Mouse (Mus musculus): ENCODE results near the gene Itpkb.

Gene Itpkb

GRCm38 (mm10) chr1:180330145-180330706 is at the start of gene Itpkb:
Itpkb (plus strand) TSS chr1:180330485.
- in situ Hi-C loops (cut with MboI) = no loop called here

GRCm38 (mm10) chr1:180282581-180282980 is 47.7 kb upstream of the Itpkb start:
- in situ Hi-C loops (cut with MboI) = no loop called here

GRCm38 (mm10) chr1:180283813-180284768 is 46.2 kb upstream of the Itpkb start:
- in situ Hi-C loops (cut with MboI) = no loop called here

GRCm38 (mm10) chr1:180286081-180286831 is 44.0 kb upstream of the Itpkb start:
- in situ Hi-C loops (cut with MboI) = no loop called here

- in situ Hi-C loops (cut with MboI) = no loop called here
Measured at GRCm38 (mm10) chr1:180288227-180288626, 42.1 kb upstream of the Itpkb start.

- in situ Hi-C loops (cut with MboI) = no loop called here
Measured at GRCm38 (mm10) chr1:180288872-180289468, 41.3 kb upstream of the Itpkb start.

GRCm38 (mm10) chr1:180289788-180290187 is 40.5 kb upstream of the Itpkb start:
- in situ Hi-C loops (cut with MboI) = no loop called here

- in situ Hi-C loops (cut with MboI) = no loop called here
Measured at GRCm38 (mm10) chr1:180290358-180290757, 39.9 kb upstream of the Itpkb start.

- in situ Hi-C loops (cut with MboI) = no loop called here
Measured at GRCm38 (mm10) chr1:180296088-180296487, 34.2 kb upstream of the Itpkb start.

- in situ Hi-C loops (cut with MboI) = no loop called here
Measured at GRCm38 (mm10) chr1:180299697-180300096, 30.6 kb upstream of the Itpkb start.

- in situ Hi-C loops (cut with MboI) = no loop called here
Measured at GRCm38 (mm10) chr1:180300292-180300691, 30.0 kb upstream of the Itpkb start.

GRCm38 (mm10) chr1:180300997-180301396 is 29.3 kb upstream of the Itpkb start:
- in situ Hi-C loops (cut with MboI) = no loop called here

- in situ Hi-C loops (cut with MboI) = no loop called here
Measured at GRCm38 (mm10) chr1:180302253-180303120, 27.8 kb upstream of the Itpkb start.

GRCm38 (mm10) chr1:180303600-180303999 is 26.7 kb upstream of the Itpkb start:
- in situ Hi-C loops (cut with MboI) = no loop called here

- in situ Hi-C loops (cut with MboI) = no loop called here
Measured at GRCm38 (mm10) chr1:180306889-180307288, 23.4 kb upstream of the Itpkb start.

GRCm38 (mm10) chr1:180307661-180308060 is 22.6 kb upstream of the Itpkb start:
- in situ Hi-C loops (cut with MboI) = no loop called here

- in situ Hi-C loops (cut with MboI) = no loop called here
Measured at GRCm38 (mm10) chr1:180308897-180309296, 21.4 kb upstream of the Itpkb start.

- in situ Hi-C loops (cut with MboI) = no loop called here
Measured at GRCm38 (mm10) chr1:180312286-180312685, 18.0 kb upstream of the Itpkb start.

GRCm38 (mm10) chr1:180312792-180313311 is 17.4 kb upstream of the Itpkb start:
- in situ Hi-C loops (cut with MboI) = no loop called here

GRCm38 (mm10) chr1:180313517-180314440 is 16.5 kb upstream of the Itpkb start:
- in situ Hi-C loops (cut with MboI) = no loop called here

All from mature B cell (primary cell).